Mouse (Mus musculus): ENCODE results near the gene Sema7a. TPM values are rescaled to one million over a fixed set of nuclear protein-coding genes. Genes with fewer than 3 reads are reported as not detected.

Gene Sema7a
- total RNA-seq (2021), result 100 to 1,000 TPM; 126 to 148 TPM
- long read RNA-seq, experiment 1, partial matches to known transcripts, result 0 of 6 reads
- long read RNA-seq, experiment 1, other reads (novel, unspliced or antisense), result 6 of 6 reads
- long read RNA-seq, experiment 2, partial matches to known transcripts, result 1 of 5 reads
- long read RNA-seq, experiment 2, other reads (novel, unspliced or antisense), result 4 of 5 reads

DNA sequence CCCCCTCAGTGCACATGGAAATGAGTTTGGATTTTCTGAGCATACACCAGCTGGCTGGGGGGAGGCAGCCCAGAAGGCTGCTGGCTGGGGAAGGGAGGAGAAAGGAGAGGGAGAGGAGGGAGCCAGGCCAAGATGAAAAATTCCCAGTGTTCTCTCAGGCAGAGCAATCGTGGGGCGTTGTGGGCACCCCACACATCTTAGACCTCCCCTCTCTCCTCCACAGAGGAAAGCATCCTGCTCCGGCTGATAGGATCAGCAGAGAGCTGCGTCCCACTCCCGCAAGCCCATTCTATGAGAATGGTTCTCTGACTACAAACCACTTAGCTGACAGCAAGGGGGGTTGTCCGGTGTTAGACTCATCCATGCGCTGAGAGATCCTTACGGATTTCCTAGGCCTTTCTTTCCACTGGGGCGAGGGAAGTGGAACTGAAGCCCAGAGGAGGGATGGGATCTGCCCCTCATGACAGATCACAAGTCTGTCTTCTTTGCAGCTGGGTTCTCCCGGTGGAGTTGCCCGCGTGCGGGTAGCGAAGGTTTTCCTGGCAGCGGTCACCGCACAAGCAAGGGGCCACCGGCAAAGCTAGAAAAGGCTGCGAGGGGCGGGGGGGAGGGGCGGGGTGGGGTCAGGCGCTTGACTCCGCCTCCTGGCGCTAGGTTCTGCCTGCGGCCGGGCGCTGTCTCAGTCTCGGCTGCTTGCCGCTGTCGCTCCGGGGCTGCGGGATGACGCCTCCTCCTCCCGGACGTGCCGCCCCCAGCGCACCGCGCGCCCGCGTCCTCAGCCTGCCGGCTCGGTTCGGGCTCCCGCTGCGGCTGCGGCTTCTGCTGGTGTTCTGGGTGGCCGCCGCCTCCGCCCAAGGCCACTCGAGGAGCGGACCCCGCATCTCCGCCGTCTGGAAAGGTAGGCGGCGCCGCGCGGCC is at the start of gene Sema7a:
Gene Sema7a (plus strand): TSS at position 682 of the 918 bp plus-strand sequence.
- DNase-seq (ENCODE audit: low spot score in 2 of 2), result peak; percentile 73 to 85
- intact Hi-C loops (cut with DNase I), result loop anchor here (5.0 kb wide), 1 partner anchor 77 kb away; no protein-coding TSS in a partner anchor

DNA sequence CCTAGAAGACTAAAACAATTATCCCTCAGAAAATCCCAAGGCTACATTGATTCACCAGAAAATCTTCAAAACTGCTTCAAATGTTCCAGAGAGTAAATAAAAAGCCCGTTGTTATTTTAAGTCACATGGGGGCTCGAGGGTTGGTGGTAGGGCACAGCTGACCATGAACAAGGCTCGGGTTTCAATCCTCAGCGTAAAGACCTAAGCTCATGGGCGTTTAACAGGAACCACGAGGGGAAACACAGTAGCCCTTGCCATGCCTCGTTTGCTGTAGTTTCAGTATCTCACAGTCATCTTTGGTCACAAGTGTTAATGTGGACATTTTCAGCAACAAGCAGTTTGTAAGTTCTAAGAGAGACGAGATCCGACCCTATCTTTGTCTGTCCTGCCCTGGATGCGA is 39.4 kb upstream of the Sema7a start:
- DNase-seq (ENCODE audit: low spot score in 2 of 2), result no peak
- intact Hi-C loops (cut with DNase I), result no loop called here

DNA sequence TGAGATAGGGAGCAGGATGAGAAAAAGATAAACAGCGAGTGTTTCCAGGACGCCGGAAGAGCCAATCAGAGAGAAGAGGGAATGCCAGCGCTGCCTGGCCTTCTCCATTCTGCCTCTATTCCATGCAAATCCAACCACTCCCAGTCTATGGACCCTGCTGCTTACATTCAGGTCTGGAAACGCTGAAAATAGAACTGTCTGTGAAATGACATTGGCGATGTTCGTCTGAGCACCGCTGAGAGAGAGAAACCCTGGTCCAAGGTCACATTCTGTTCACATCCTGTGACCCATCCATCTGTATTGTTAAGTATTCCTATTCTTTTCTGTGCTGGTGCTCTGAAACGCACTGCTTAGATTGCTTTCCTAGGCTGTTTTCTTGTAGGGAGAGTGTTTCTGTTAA is 38.7 kb upstream of the Sema7a start:
- intact Hi-C loops (cut with DNase I), result no loop called here
- DNase-seq (ENCODE audit: low spot score in 2 of 2), result peak in 1 of 2 experiments; percentile 26

DNA sequence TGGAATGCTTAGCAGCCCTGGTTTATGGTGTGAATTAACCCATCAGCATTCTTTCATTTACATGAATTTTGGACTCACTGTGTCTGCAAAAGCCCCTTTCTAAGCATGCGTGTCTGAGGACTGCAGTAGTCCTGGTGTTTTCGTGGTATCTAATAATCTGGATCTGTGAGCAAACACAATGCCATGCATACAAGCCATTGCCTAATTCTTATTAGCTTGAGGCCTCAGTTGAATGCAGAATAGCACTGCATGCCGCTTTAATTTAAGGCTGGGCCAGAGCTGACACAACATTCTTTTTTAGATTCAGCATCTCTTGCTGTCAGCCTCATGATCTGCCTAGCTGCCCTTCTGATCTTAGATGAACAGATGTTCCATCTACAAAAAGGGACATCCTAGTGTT is 38.3 kb upstream of the Sema7a start:
- intact Hi-C loops (cut with DNase I), result no loop called here
- no peak for DNase-seq (ENCODE audit: low spot score in 2 of 2)

DNA sequence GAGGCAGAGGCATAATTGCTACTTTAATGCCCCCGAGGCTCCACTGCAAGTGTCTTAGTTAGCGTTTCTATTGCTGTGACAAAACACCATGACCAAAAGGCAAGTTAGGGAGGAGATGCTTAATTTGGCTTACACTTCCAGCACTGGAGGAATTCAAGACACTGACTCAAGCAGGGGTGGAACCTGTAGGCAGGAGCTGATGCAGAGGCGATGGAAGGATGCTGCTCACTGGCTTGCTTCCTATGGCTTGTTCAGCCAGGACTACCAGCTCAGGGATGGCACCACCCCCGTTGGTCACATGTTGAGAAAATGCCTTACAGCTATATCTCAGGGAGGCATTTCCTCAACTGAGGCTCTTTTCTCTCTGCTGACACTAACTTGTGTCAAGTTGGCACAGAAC is 37.8 kb upstream of the Sema7a start:
- peak in 1 of 2 experiments; percentile 19 for DNase-seq (ENCODE audit: low spot score in 2 of 2)
- intact Hi-C loops (cut with DNase I), result no loop called here

DNA sequence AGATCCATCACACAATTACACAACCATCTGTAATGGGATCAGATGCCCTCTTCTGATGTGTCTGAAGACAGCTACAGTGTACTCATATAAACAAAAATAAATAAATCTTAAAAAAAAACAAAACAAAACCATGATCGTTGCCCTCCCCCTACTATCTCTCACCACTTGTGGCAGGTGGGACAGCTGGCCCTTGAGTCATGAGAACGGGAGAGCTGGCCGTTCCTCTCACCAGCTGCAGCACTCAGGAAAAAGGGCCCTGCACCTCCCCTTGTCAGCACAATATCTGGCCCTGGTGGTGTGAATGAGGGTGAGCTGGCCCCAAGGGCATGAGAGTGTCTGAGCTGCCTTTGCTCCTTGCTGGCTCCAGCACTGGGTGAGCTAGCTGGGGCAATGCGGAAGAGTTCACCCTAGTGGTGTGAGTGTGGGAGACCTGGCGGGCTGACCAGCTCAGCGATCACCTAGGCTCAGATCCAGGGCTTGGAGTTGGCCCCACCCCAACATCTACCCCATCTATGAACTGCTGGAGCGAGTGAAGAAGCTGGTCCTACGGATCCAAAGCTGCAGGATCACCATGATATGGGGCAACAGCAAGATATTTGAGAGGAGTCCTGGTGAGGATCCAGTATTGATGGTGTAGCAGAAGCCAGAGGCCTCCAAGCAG is 36.2 kb upstream of the Sema7a start:
- no peak for DNase-seq (ENCODE audit: low spot score in 2 of 2)
- intact Hi-C loops (cut with DNase I), result no loop called here

DNA sequence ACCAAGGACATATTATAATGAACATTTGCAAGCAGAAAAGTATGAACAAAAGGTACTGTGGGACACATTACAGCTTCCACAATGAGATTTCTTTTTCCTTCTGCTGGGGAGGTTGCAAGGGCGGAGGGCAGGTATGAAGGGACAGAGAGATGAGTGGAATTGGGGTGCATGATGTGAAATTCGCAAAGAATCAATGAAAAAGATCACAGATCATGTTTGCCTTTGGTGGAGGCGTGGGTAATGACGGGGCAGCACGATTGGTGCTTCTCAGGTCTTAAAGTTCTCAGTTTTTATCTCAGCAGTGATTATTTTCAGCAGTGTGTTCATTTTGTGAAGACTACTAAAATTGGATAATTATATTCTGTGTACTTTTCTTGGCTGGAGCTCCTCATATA is 35.7 kb upstream of the Sema7a start:
- no peak for DNase-seq (ENCODE audit: low spot score in 2 of 2)
- intact Hi-C loops (cut with DNase I), result no loop called here

DNA sequence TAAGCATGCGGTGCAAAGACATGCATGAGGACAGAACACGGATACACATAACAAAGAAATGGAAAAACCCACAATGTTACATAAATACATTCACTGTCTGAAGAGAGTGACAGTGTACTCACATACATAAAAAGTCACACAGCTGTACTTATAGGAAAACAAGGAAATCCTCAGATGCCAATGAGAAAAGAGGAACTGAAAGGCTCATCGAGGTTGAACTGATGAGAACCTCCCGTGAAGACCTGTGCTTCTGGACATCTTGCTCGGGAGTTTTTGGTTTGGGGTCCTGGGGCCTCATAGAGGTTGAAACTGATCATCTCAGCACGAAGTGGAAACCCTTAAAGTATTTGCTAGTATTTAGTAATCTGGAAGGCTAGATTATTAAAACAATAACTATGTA is 32.7 kb upstream of the Sema7a start:
- no peak for DNase-seq (ENCODE audit: low spot score in 2 of 2)
- intact Hi-C loops (cut with DNase I), result no loop called here

DNA sequence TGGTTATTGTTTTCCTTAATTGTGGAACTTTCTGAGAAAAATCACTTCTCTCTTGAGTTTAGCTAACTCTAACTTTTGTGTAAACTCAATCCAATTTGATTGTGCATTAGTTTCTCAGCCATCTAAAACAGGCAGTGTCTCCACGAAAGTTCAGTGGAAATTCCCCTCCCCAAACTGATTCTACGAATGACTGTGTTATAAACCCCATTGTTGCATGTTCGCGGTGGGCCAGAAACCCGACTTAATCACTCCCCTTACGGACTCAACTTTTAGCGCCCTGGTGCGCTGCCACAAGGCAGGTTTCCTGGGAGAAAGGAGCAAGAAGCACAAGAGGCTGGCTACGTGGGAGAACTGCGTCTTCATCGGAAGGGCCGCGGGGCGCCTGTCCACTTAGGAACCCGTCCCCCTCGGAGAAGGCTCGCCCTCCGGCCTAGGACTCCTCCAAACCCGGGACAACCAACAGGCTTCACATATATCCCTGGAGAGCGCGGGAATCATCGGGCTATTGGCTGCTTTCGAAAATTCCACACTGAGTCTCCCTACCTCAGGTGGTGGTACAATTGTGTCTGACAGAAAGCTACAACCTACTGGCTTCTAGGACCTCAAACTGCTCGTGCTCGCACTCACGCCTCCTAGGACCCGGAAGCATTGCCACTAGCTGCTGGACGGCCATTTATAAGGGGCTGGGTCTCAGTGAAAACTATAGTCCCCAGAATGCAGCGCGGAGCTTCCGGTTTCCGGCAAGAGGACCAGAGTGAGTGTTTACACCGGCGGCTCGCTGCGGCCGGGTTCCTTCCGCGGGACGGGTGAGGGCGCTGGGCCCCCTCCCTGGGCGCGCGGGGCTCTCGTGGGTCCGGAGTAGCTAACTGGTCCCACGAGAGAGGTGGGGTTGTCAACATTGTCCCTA is 29.4 kb upstream of the Sema7a start, which contains the start of gene Ubl7:
Gene Ubl7 (plus strand): TSS at position 726 of the 907 bp plus-strand sequence.
- intact Hi-C loops (cut with DNase I), result loop anchor here (5.0 kb wide), 3 partner anchors 48 to 148 kb away; partner anchors contain the start of gene Arid3b
- DNase-seq (ENCODE audit: low spot score in 2 of 2), result peak; percentile 87 to 92

DNA sequence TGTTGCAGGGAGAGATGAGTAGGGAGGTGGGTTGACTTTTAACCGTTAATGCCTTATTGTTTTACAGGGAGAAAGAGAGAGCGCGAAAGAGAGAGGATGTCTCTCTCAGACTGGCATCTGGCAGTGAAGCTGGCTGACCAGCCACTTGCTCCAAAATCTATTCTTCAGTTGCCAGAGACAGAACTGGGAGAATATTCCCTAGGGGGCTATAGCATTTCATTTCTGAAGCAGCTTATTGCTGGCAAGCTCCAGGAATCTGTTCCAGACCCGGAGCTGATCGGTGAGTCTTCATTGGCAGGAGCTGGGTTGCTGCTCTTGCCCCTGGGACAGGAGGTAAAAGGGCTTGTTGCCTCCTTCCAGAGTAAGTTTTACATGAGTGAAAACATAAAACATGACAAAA is 27.3 kb upstream of the Sema7a start:
- intact Hi-C loops (cut with DNase I), result loop anchor here (5.0 kb wide), 3 partner anchors 50 to 150 kb away; partner anchors contain the start of gene Arid3b
- DNase-seq (ENCODE audit: low spot score in 2 of 2), result no peak

DNA sequence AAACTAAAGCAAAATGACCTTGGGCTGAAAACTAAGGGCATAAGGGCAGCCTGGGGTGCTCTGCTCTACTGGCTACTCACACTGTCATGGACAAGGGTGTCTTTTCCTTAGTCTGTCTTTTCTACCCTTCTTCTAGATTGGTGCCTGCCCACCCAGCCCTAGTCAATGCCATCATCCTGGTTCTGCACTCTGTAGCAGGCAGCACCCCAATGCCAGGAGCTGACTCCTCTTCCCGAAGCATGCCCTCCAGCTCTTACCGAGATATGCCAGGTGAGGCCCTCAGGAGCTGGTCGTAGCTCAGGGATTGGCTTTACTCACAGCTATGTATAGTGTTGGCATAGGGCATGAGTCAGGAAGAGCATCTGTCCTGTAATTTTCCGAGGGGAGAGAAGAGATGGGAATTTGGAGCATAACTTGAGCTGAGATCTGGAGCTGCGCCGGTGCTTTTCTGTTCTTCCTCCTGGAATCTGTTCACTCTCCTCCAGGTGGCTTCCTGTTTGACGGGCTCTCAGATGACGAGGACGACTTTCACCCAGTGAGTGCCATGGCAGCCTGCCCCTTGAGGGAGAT is 18.3 kb upstream of the Sema7a start:
- DNase-seq (ENCODE audit: low spot score in 2 of 2), result no peak
- intact Hi-C loops (cut with DNase I), result no loop called here

DNA sequence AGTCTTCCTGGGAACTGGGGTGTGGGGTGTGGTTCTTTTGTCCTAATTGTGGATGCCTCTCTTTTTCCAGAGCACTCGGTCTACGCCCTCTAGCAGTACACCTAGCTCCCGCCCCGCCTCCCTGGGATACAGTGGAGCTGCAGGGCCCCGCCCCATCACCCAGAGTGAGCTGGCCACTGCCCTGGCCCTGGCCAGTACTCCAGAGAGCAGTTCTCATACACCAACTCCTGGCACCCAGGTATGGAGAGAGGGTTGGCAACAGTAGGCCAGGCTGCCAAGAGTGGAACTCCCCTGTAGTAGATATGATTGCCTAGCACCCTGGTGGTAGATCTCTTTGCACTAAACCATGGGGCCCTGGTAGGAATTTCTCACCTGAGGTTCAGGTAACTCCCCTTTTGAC is 17.5 kb upstream of the Sema7a start:
- no peak for DNase-seq (ENCODE audit: low spot score in 2 of 2)
- intact Hi-C loops (cut with DNase I), result no loop called here

DNA sequence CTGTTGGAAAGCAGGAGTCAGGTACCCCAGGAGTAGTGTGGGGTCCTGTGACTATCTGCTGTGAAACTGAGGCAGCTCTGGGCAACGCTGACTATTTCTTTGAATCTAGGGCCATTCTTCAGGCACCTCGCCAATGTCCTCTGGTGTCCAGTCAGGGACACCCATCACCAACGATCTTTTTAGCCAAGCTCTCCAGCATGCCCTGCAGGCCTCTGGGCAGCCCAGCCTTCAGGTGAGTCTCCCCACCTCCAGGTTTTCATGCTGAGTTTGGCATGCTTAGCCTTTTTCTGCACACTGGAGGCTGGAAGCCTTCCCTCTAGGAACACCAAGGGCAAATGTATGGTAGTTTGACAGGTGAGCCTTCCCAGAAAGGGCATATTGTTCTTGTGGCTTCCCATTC is 16.9 kb upstream of the Sema7a start:
- intact Hi-C loops (cut with DNase I), result no loop called here

DNA sequence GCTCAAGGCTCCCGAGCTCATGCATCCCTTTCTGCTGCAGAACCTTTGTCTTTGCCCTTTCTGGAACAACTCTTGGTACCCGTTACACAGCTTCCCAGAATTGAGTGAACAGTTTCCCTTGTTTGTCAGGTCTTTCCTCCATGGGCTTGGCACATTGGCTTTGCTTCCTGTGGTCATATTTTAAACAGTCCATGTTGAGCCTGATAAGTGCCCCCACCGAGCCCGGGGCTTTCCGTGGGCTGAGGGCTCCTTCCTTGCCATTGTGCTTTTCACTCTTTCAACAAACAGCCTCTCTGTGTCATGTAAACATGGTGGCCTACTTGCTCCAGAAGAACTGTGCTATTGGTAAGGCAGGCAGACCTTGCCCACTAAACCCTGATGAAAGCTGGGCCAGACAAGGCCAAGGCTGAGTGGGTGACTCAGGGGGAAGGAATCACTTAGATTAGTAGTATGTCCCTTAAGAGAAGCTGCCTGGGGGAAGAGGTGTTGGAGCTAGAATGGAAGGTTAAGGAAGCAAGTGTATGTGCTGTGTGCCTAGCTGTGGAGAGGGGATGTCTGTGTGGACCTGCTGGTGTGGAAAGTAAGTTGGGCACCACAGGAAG is 8.6 kb upstream of the Sema7a start:
- intact Hi-C loops (cut with DNase I), result no loop called here
- no peak for DNase-seq (ENCODE audit: low spot score in 2 of 2)

More for the DNA sequence above, 16.9 kb upstream of the Sema7a start:
- no peak for DNase-seq (ENCODE audit: low spot score in 2 of 2)

DNA sequence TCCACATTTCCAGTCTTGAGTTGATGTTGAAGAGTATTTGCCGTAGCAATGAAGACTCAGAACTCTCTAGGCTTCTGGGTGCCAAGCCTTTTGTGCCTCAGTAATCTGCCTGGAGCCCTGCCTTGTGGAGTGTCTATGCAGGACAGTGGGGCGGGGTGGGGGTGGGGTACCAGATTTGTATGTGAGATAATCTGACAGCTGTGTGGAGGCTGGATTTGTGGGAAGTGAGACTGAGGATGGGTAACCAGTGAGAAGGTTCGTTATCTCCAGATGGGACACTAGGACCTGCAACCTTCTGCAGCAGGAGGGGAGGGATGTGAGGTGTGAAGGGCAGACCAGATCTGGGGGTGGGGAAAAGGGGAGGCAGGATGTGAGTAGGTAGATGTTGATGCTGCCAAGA is 7.7 kb upstream of the Sema7a start:
- DNase-seq (ENCODE audit: low spot score in 2 of 2), result no peak
- intact Hi-C loops (cut with DNase I), result no loop called here

DNA sequence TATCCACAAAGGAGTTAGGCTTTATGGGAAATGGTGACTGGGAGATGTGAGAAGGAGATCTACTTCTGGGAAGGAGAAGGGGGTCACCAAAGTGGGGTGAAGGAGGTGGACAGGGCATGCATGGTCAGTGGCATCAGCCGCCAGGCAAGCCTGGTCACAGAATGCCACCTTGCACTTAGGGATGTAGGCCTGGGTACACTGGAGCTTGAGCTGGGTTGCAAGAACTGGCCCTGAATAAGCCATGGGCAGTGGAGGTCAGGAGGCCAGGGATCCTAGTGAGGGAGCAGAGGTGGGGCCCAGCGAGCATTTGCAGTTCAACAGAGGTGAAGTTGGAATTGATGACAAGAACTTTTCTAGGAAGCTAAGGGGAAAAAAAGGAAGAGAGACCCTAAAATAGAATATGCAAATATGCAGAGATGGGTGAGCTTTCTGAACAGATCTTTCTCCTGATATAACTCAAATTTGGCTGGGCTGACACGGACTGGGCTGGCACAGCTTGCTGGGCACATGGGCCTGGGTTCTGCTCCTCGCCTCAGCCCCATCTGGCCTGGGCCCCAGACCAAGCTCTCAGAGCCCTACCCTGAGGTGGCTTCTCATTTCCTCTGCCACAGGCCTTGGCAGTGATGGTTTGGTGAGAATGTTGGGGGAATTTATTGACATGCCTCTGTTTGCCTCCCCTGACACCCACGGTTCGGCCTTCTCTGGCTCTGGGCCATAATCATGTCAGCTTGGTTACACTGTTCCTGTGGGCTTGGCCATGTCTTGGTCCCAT is 6.9 kb upstream of the Sema7a start:
- intact Hi-C loops (cut with DNase I), result no loop called here
- DNase-seq (ENCODE audit: low spot score in 2 of 2), result peak; percentile 58 to 70

DNA sequence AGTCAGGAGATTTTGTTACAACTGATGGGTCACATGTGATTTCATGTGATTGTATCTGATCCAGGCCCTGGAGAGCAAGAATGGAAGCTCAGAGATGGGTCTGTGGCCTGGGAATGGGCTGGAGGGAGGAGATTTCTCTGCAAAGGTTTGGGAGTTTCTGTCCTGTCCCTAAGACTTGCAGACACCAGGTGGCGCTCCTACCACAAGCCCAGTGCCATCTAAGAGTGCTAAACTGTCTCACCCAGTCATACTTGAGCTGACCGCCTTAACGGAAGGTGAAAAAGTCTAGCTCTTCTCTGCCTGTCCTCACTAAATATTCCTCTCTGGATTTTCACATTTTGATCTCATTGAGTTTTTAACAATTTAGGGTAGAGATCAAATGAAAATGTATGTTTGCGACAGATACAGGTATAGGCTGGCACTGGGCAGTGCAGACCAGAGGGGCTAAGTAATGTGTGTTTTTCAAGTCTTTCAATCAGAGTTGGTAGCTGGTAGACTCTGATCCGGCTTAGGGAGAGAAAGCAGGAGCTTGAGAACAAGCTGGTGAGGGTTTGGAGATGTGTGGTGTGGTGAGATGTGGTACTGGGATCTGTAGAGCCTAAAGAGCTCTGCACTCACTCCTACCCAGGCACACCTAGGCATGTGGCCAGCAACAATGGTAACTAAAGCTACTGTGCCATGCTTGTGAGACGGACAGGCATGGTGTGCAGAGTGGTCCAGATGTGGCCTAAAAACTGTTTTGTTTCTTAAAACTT is 4.1 kb upstream of the Sema7a start:
- intact Hi-C loops (cut with DNase I), result loop anchor here (1.0 to 5.0 kb wide), 3 partner anchors 59 to 74 kb away; no protein-coding TSS in a partner anchor
- peak; percentile 83 to 93 for DNase-seq (ENCODE audit: low spot score in 2 of 2)

Data from left cerebral cortex, postnatal 14 days (tissue).